ENCODE assay signal across 8 mouse cellular contexts in the genomic region with DNA sequence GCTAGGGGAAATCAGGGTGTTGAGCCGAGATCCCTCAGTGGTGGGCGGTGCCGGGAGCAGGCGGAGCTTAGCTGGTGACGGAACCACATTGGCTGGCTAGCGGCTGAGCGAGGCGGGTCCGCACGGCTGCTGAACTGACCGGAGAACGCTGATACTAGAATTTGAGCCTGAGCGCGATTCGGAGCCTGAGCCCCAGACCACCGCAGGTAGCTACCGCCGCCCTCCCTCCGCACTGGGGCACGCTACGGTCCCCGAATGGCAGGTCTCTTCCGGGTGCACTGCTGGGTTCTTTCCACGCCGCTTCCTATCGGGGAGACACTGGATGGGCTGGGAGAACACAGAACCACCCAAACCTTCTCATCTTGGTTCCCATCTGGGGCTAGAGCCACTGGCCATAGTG. TPM values are rescaled to one million over a fixed set of nuclear protein-coding genes. Genes with fewer than 3 reads are reported as not detected.
DNase-seq lines count a peak whose midpoint lies in the region; ATAC-seq and TF ChIP-seq lines count a peak whose summit lies in the region.

Aldh1b1 (plus strand) TSS at position 59 of the 400 bp plus-strand sequence.

- no peak within 1 kb of the TSS for H3K27ac ChIP-seq in embryonic facial prominence, embryonic 11.5 days (replicated peaks; ENCODE audit: low read depth, low read length)
- H3K27ac ChIP-seq in kidney, adult 2 months (ENCODE audit: insufficient read depth, low read depth, low read length) = no peak within 1 kb of the TSS
- no peak within 1 kb of the TSS for H3K27ac ChIP-seq in limb, embryonic 11.5 days (replicated peaks; ENCODE audit: low read depth, low read length)
- no peak within 1 kb of the TSS for H3K27ac ChIP-seq in midbrain, embryonic 11.5 days (ENCODE audit: low read depth, low read length)

- peak; percentile 78 for DNase-seq in adrenal gland, adult 8-10 months
- peak; percentile 82 for DNase-seq in embryonic facial prominence, embryonic 11.5 days (ENCODE audit: low spot score)
- DNase-seq in heart, adult 8-10 months (ENCODE audit: low spot score) = peak; percentile 44
- peak; percentile 73 for DNase-seq in kidney, adult 2 months
- peak; percentile 80 for DNase-seq in limb, embryonic 11.5 days (ENCODE audit: low spot score)
- DNase-seq in midbrain, embryonic 11.5 days (ENCODE audit: low spot score, missing footprints) = peak; percentile 93
- DNase-seq in skeletal muscle tissue, adult 2 months (ENCODE audit: low read depth, low spot score) = peak; percentile 25
- peak; percentile 73 to 85 for DNase-seq in urinary bladder, postnatal 4 days (ENCODE audit: low spot score in 2 of 2)

- H3K27me3 ChIP-seq in embryonic facial prominence, embryonic 11.5 days (ENCODE audit: control insufficient read depth, insufficient read depth, low read length) = peaks cover 2% of the 10 kb centered on the region; the same call in 1 of the 2 replicates
- no peaks in the 10 kb centered on the region for H3K27me3 ChIP-seq in kidney, adult 2 months (replicated peaks; ENCODE audit: control insufficient read depth, insufficient read depth, low read length)
- H3K27me3 ChIP-seq in limb, embryonic 11.5 days (ENCODE audit: control insufficient read depth, insufficient read depth, low read length) = no peaks in the 10 kb centered on the region
- H3K27me3 ChIP-seq in midbrain, embryonic 11.5 days (ENCODE audit: control insufficient read depth, insufficient read depth, low read length) = no peaks in the 10 kb centered on the region

- H3K4me1 ChIP-seq in embryonic facial prominence, embryonic 11.5 days (ENCODE audit: control insufficient read depth, insufficient read depth, low read length) = peaks cover 3% of the 10 kb centered on the region; the same call in 1 of the 2 replicates
- H3K4me1 ChIP-seq in kidney, adult 2 months (ENCODE audit: control insufficient read depth, insufficient read depth, low read length) = no peaks in the 10 kb centered on the region; the same call in 1 of the 2 replicates
- peaks cover 2% of the 10 kb centered on the region; the same call in 1 of the 2 replicates for H3K4me1 ChIP-seq in limb, embryonic 11.5 days (ENCODE audit: control insufficient read depth, insufficient read depth, low read length)
- peaks cover 6% of the 10 kb centered on the region for H3K4me1 ChIP-seq in midbrain, embryonic 11.5 days (ENCODE audit: control insufficient read depth, insufficient read depth, low read length)

- TF ChIP-seq CTCF in kidney, adult 2 months (conservative IDR thresholded peaks at IDR 0.05; ENCODE audit: insufficient read depth, insufficient read length, low read depth, low read length) = no peak

- no peak for TF ChIP-seq POLR2A in kidney, adult 2 months (IDR thresholded peaks at IDR 0.05; ENCODE audit: low read depth, low read length)

- H3K9ac ChIP-seq in embryonic facial prominence, embryonic 11.5 days (replicated peaks; ENCODE audit: low read length) = peak within 1 kb of the TSS; percentile 53
- 0 out of 2 replicates have a peak within 1 kb of the TSS, but pooled peaks have one; percentile 27 for H3K9ac ChIP-seq in limb, embryonic 11.5 days (ENCODE audit: low read length)
- peak within 1 kb of the TSS; percentile 69 for H3K9ac ChIP-seq in midbrain, embryonic 11.5 days (ENCODE audit: low read length)

- H3K4me3 ChIP-seq in embryonic facial prominence, embryonic 11.5 days (ENCODE audit: low read depth, low read length) = peak within 1 kb of the TSS; percentile 43
- H3K4me3 ChIP-seq in kidney, adult 2 months (ENCODE audit: insufficient read depth, low read depth, low read length) = peak within 1 kb of the TSS; percentile 50
- H3K4me3 ChIP-seq in limb, embryonic 11.5 days (ENCODE audit: low read depth, low read length) = peak within 1 kb of the TSS; percentile 32
- peak within 1 kb of the TSS; percentile 39 for H3K4me3 ChIP-seq in midbrain, embryonic 11.5 days (ENCODE audit: low read depth, low read length)

- H3K9me3 ChIP-seq in embryonic facial prominence, embryonic 11.5 days (replicated peaks; ENCODE audit: control insufficient read depth, low read length) = no peaks in the 10 kb centered on the region
- H3K9me3 ChIP-seq in limb, embryonic 11.5 days (ENCODE audit: control insufficient read depth, low read length) = no peaks in the 10 kb centered on the region
- H3K9me3 ChIP-seq in midbrain, embryonic 11.5 days (ENCODE audit: control insufficient read depth, low read length) = no peaks in the 10 kb centered on the region

- H3K36me3 ChIP-seq in embryonic facial prominence, embryonic 11.5 days (replicated peaks; ENCODE audit: control insufficient read depth, insufficient read depth, low read depth, low read length) = no peaks in the 10 kb centered on the region
- no peaks in the 10 kb centered on the region for H3K36me3 ChIP-seq in kidney, adult 2 months (ENCODE audit: control insufficient read depth, insufficient read depth, low read length)
- no peaks in the 10 kb centered on the region for H3K36me3 ChIP-seq in limb, embryonic 11.5 days (ENCODE audit: control insufficient read depth, insufficient read depth, low read length)
- no peaks in the 10 kb centered on the region for H3K36me3 ChIP-seq in midbrain, embryonic 11.5 days (ENCODE audit: control insufficient read depth, insufficient read depth, low read length)

- peak within 1 kb of the TSS; percentile 79 for H3K4me2 ChIP-seq in embryonic facial prominence, embryonic 11.5 days (ENCODE audit: low read depth, low read length)
- peak within 1 kb of the TSS; percentile 78 for H3K4me2 ChIP-seq in limb, embryonic 11.5 days (ENCODE audit: low read depth, severe bottlenecking)
- peak within 1 kb of the TSS; percentile 67 for H3K4me2 ChIP-seq in midbrain, embryonic 11.5 days

- peak; percentile 80 for ATAC-seq in embryonic facial prominence, embryonic 11.5 days (replicated peaks; ENCODE audit: insufficient number of reproducible peaks, low FRiP score, low TSS enrichment, low read depth)
- ATAC-seq in limb, embryonic 11.5 days (ENCODE audit: insufficient number of reproducible peaks, low FRiP score, low TSS enrichment, low read depth) = peak; percentile 40; the same call in 1 of the 2 replicates
- ATAC-seq in midbrain, embryonic 11.5 days (ENCODE audit: low FRiP score) = peak; percentile 80

- 0% methylated on average over 26 of the region's 26 CpGs for WGBS in embryonic facial prominence, embryonic 11.5 days
- under 1% methylated on average over 26 of the region's 26 CpGs for WGBS in kidney, adult 2 months
- under 1% methylated on average over 26 of the region's 26 CpGs for whole genome bisulfite sequencing in limb, embryonic 11.5 days
- 3% methylated on average over 26 of the region's 26 CpGs for WGBS in midbrain, embryonic 11.5 days

RNA-seq across cellular contexts. Expression of gene Aldh1b1, which starts in this region (rescaled TPM):
- total RNA-seq in adrenal gland, adult 8-10 months (2022) = 10 to 100 TPM; 39.2 to 46.2 (median 41.9) TPM
- polyA plus RNA-seq in embryonic facial prominence, embryonic 11.5 days (2014; fragmentation: Nextera tagmentation; extraction: Ambion mirVana) = 2.0 and 2.3 TPM in 2 replicates
- 10 to 100 TPM in 3 of 4 experiments, 1 to 10 TPM in 1; 9.3 to 14.5 (median 12.4) TPM for total RNA-seq in heart, adult 8-10 months (2022)
- 4.2 and 5.8 TPM in 2 replicates for polyA plus RNA-seq in kidney, adult 2 months (2012; rRNA removed)
- 0.58 and 0.99 TPM in 2 replicates for polyA plus RNA-seq in limb, embryonic 11.5 days (2014; fragmentation: Nextera tagmentation; extraction: Ambion mirVana)
- 3.1 TPM in 2 replicates for polyA plus RNA-seq in midbrain, embryonic 11.5 days (2014; fragmentation: Nextera tagmentation; extraction: Ambion mirVana)

Comparison
In these comparisons a context has a peak if more than half of its experiments do, and no peak if none do; other contexts are left out.
1. Peak in DNase-seq, ATAC-seq, H3K4me3 ChIP-seq, H3K9ac ChIP-seq and H3K4me2 ChIP-seq in limb, embryonic 11.5 days; RNA of the gene not detected or under 1 TPM.
2. DNase-seq: peak in every context shown above with its lines; median percentile 93 in midbrain, embryonic 11.5 days; 82 in embryonic facial prominence, embryonic 11.5 days; 80 in limb, embryonic 11.5 days; 79 in urinary bladder, postnatal 4 days; 78 in adrenal gland, adult 8-10 months; 73 in kidney, adult 2 months; 44 in heart, adult 8-10 months; 25 in skeletal muscle tissue, adult 2 months.